Mouse (Mus musculus) adrenal gland, adult 10 weeks (tissue): ENCODE results near the gene Dnajb11. TPM values are rescaled to one million over a fixed set of nuclear protein-coding genes. Genes with fewer than 3 reads are reported as not detected.

Experiments used
- polyA plus RNA-seq: library from polyadenylated mRNA; stranded (reverse); fragments of 350-450 nt; fragmentation: Illumina TruSeq; extraction: RNeasy Lipid Tissue Mini Kit (QIAGEN cat#74804); gene quantifications from one replicate; pipeline ENCODE4 v1.2.3, GENCODE M21; 2014; ENCODE audit warnings: low read depth, low replicate concordance

Gene Dnajb11
- 54.2 TPM for polyA plus RNA-seq

DNA sequence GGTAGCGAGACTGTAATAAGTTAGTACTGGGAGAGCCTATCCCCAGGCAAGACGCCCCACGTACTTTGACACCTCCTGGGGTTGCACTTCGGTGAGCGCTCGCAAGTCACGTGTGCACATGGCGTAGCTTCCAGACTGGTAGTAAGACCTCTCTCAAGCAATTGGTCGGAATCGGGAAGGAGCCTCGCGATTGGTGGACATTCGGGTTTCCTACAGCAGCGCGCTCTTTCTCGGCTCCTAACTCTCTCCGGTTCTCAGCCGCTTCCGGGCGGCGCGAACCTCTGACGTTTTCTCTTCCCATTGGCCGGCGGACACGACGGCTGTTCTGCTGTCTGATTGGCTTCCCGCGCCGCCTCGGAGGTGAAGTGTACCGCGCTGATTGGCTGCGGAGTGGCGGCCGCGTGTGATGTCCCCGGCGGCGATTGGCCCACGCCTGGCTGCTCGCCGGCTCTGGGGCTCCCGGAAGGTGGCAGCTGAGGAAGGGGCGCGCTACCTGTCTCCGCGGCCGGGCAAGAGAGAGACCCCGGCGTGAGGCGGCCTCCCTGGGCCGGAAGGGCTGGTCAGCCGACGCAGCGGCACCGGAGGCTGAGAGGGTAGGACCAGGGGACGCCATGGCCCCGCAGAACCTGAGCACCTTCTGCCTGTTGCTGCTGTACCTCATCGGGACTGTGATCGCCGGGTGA lies at the start of gene Dnajb11, which contains the start of gene Tbccd1:
Dnajb11 (plus strand) TSS at position 415 of the 683 bp plus-strand sequence.
Tbccd1 (minus strand) TSS at position 239 of the 683 bp plus-strand sequence.

GRCm38 (mm10) chr16:22811477-22811876 lies 46.2 kb upstream of the Dnajb11 start, which contains the start of gene Crygs:
TSS of gene Crygs (minus strand) at chr16:22811577.

DNA sequence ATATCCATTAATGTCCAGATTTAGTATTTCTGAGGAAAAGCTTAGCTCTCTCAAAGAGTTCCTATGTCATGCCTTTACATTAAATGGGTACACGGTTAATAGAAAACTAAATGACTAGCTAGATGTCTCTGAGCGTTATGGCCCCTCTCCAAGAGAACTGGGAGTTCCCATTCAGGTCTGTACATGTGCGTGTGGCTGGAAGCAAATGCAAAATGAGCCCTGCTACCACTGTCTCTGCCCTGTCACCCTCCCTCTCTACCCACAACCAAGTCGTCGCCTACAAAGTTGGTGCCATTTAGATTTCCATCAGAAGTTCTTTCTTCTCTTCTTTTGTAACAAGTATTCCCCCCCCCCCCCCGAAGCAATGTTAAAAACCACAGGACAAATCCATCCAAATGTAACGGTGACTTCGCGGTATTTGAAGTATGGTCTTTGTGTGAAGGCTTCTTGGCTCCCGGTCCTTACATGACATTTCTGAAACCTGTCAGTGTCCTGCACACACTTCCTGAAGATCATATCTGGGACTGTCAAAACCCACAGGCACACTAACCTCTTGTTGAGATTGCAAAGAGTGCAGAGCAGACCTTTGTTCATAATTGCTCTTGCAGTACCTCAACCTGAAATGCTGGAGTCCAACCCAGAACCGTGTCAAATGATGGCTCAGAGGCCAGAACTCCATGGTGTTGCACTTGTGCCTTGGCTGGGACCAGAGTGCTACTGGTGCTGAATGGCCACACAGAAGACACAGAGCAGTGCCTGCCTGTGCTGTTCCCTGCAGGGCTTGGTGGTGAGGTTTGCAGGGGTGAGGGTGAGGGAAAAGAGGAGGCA lies 33.3 kb downstream of the Dnajb11 start, which contains the start of gene Ahsg:
Ahsg (plus strand) TSS at position 595 of the 828 bp plus-strand sequence.

GRCm38 (mm10) chr16:22918034-22918433 lies 60.4 kb downstream of the Dnajb11 start, which contains the start of gene Fetub:
TSS of gene Fetub (plus strand) at chr16:22918334.

Other genes starting within 250 kb of the Dnajb11 start
- 1.4 TPM for gene Dgkg, start 200.6 kb upstream of the Dnajb11 start, polyA plus RNA-seq
- not detected for gene Crygs, start 46.3 kb upstream of the Dnajb11 start, polyA plus RNA-seq
- 17.6 TPM for gene Tbccd1, start 176 bp upstream of the Dnajb11 start, polyA plus RNA-seq
- 10.7 TPM for gene Ahsg, start 33.4 kb downstream of the Dnajb11 start, polyA plus RNA-seq
- gene Fetub, start 60.5 kb downstream of the Dnajb11 start, polyA plus RNA-seq, result 34.1 TPM
- gene Hrg, start 93.2 kb downstream of the Dnajb11 start, polyA plus RNA-seq, result not detected
- 7.7 TPM for gene Kng2, start 171.6 kb downstream of the Dnajb11 start, polyA plus RNA-seq
- not detected for gene Kng1, start 200.0 kb downstream of the Dnajb11 start, polyA plus RNA-seq
- 1,932 TPM for gene Eif4a2, start 249.6 kb downstream of the Dnajb11 start, polyA plus RNA-seq